Mouse (Mus musculus): ENCODE results near the gene Fam166b. TPM values are rescaled to one million over a fixed set of nuclear protein-coding genes. Genes with fewer than 3 reads are reported as not detected.

The Fam166b gene
- total and polyA plus RNA-seq, 3 experiments, result 0.11 TPM; not detected in 2

DNA sequence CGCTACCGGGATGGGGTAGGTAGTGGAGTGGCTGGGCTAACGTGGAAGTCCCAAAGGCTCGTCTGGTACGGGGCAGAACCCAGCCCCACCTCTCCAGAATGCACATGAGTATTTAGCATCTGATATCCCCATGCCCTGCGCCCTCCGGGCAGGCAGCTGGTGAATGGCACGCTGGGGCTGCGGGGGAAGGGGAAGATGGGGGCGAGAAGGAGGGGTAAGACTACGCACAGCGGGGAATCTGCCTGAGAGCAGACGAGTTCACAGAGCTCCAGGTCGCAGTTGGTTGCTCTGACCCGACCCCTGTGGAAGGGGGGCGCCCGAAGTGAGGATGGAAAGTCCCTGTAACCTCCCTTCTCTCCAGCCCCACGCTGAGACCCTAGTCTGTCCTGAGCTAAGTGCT is 24.5 kb upstream of the Fam166b start:
- DNase-seq (ENCODE audit: low spot score), result no peak
- no peak for ATAC-seq (ENCODE audit: extremely low read depth, insufficient number of reproducible peaks, low FRiP score, poor library complexity, severe bottlenecking)
- H3K4me3 ChIP-seq (ENCODE audit: low read depth, low read length), result no peak overlapping the region
- TF ChIP-seq TAL1 (conservative IDR thresholded peaks at IDR 0.05; ENCODE audit: low read depth, low read length) (no peak), POLR2AphosphoS5 (IDR thresholded peaks at IDR 0.05; ENCODE audit: insufficient replicate concordance, low read depth, low read length) (no peak), CTCF (IDR thresholded peaks at IDR 0.05; ENCODE audit: low read depth, low read length) (no peak), GATA1 (IDR thresholded peaks at IDR 0.05; ENCODE audit: borderline replicate concordance, low read length) (no peak), GATA2 (IDR thresholded peaks at IDR 0.05; ENCODE audit: borderline replicate concordance, low read depth, low read length) (no peak)
- peaks cover 2% of the 10 kb centered on the region for H3K36me3 ChIP-seq (replicated peaks)
- peaks cover 55% of the 10 kb centered on the region for H3K27me3 ChIP-seq (ENCODE audit: insufficient read depth, low read length)
- H3K4me1 ChIP-seq (ENCODE audit: insufficient read depth, low read depth, low read length), result peaks cover 31% of the 10 kb centered on the region
- H3K9me3 ChIP-seq (replicated peaks), result no peaks in the 10 kb centered on the region

DNA sequence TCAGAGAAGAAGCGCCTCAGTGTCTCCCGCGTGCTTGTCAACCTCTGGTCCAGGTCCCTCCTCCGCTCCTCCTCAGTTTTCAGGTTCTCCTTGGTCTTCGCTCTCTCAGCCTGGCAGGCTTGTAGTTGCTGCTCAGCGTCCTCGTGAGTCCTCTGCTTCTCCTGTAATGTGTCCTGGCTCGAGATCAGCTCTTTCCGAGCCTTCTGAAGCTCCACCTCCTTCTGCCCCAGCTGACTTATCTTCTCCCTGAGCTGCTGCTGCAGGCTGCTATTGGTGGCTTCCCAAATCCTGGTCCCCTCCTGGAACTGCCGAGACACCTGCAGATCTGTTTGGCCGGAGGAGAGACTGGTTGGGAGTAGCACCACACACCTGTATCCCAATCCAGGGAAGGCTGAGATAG is 23.4 kb upstream of the Fam166b start:
- no peak for TF ChIP-seq GATA2 (IDR thresholded peaks at IDR 0.05; ENCODE audit: borderline replicate concordance, low read depth, low read length)
- no peak for TF ChIP-seq CTCF (IDR thresholded peaks at IDR 0.05; ENCODE audit: low read depth, low read length)
- TF ChIP-seq TAL1 (conservative IDR thresholded peaks at IDR 0.05; ENCODE audit: low read depth, low read length), result no peak
- no peak for TF ChIP-seq GATA1 (IDR thresholded peaks at IDR 0.05; ENCODE audit: borderline replicate concordance, low read length)
- no peak for TF ChIP-seq POLR2AphosphoS5 (IDR thresholded peaks at IDR 0.05; ENCODE audit: insufficient replicate concordance, low read depth, low read length)
- H3K4me3 ChIP-seq (ENCODE audit: low read depth, low read length), result no peak overlapping the region
- ATAC-seq (ENCODE audit: extremely low read depth, insufficient number of reproducible peaks, low FRiP score, poor library complexity, severe bottlenecking), result no peak
- DNase-seq (ENCODE audit: low spot score), result no peak
- no peaks in the 10 kb centered on the region for H3K9me3 ChIP-seq (replicated peaks)
- peaks cover 31% of the 10 kb centered on the region for H3K4me1 ChIP-seq (ENCODE audit: insufficient read depth, low read depth, low read length)
- H3K27me3 ChIP-seq (ENCODE audit: insufficient read depth, low read length), result peaks cover 49% of the 10 kb centered on the region
- H3K36me3 ChIP-seq (replicated peaks), result peaks cover 13% of the 10 kb centered on the region

GRCm38 (mm10) chr4:43448554-43448953 is 19.6 kb upstream of the Fam166b start:
- H3K27me3 ChIP-seq (ENCODE audit: insufficient read depth, low read length), result peaks cover 26% of the 10 kb centered on the region
- H3K36me3 ChIP-seq (replicated peaks), result peaks cover 42% of the 10 kb centered on the region
- TF ChIP-seq TAL1 (conservative IDR thresholded peaks at IDR 0.05; ENCODE audit: low read depth, low read length) (no peak), GATA2 (IDR thresholded peaks at IDR 0.05; ENCODE audit: borderline replicate concordance, low read depth, low read length) (no peak)
- DNase-seq (ENCODE audit: low spot score) (no peak), ATAC-seq (ENCODE audit: extremely low read depth, insufficient number of reproducible peaks, low FRiP score, poor library complexity, severe bottlenecking) (no peak)
- peaks cover 19% of the 10 kb centered on the region for H3K4me1 ChIP-seq (ENCODE audit: insufficient read depth, low read depth, low read length)
- no peaks in the 10 kb centered on the region for H3K9me3 ChIP-seq (replicated peaks)
- H3K4me3 ChIP-seq (ENCODE audit: low read depth, low read length), result no peak overlapping the region

GRCm38 (mm10) chr4:43447251-43447650 is 18.3 kb upstream of the Fam166b start:
- TF ChIP-seq POLR2AphosphoS5 (IDR thresholded peaks at IDR 0.05; ENCODE audit: insufficient replicate concordance, low read depth, low read length) (no peak), GATA2 (IDR thresholded peaks at IDR 0.05; ENCODE audit: borderline replicate concordance, low read depth, low read length) (no peak), TAL1 (conservative IDR thresholded peaks at IDR 0.05; ENCODE audit: low read depth, low read length) (no peak), CTCF (IDR thresholded peaks at IDR 0.05; ENCODE audit: low read depth, low read length) (no peak), GATA1 (IDR thresholded peaks at IDR 0.05; ENCODE audit: borderline replicate concordance, low read length) (no peak)
- H3K36me3 ChIP-seq (replicated peaks), result peaks cover 42% of the 10 kb centered on the region

DNA sequence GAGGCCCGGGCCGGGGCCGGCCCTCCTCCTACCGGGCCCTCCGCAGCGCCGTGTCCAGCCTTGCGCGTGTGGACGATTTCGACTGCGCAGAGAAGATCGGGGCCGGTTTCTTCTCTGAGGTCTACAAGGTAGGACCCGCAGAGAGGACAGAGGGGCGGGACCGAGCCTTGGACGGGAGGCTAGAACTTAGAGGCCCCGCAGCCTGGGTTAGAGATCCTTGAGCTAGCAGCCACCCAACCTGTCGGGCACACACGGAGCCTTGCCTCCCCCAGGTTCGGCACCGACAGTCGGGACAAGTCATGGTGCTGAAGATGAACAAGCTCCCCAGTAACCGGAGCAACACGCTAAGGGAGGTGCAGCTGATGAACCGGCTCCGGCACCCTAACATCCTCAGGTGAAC is 14.6 kb upstream of the Fam166b start:
- H3K4me3 ChIP-seq (ENCODE audit: low read depth, low read length), result peak overlapping the region; percentile 83
- H3K4me1 ChIP-seq (ENCODE audit: insufficient read depth, low read depth, low read length), result peaks cover 26% of the 10 kb centered on the region
- TF ChIP-seq CTCF (IDR thresholded peaks at IDR 0.05; ENCODE audit: low read depth, low read length) (no peak), GATA1 (IDR thresholded peaks at IDR 0.05; ENCODE audit: borderline replicate concordance, low read length) (no peak), GATA2 (IDR thresholded peaks at IDR 0.05; ENCODE audit: borderline replicate concordance, low read depth, low read length) (no peak), TAL1 (conservative IDR thresholded peaks at IDR 0.05; ENCODE audit: low read depth, low read length) (no peak)
- ATAC-seq (ENCODE audit: extremely low read depth, insufficient number of reproducible peaks, low FRiP score, poor library complexity, severe bottlenecking) (no peak), DNase-seq (ENCODE audit: low spot score) (no peak)
- no peaks in the 10 kb centered on the region for H3K9me3 ChIP-seq (replicated peaks)
- peaks cover 7% of the 10 kb centered on the region for H3K27me3 ChIP-seq (ENCODE audit: insufficient read depth, low read length)
- H3K36me3 ChIP-seq (replicated peaks), result peaks cover 41% of the 10 kb centered on the region

More at GRCm38 (mm10) chr4:43447251-43447650, 18.3 kb upstream of the Fam166b start:
- Histone ChIP-seq H3K4me3 (ENCODE audit: low read depth, low read length) (no peak overlapping the region), H3K4me1 (ENCODE audit: insufficient read depth, low read depth, low read length) (peaks cover 17% of the 10 kb centered on the region), H3K27me3 (ENCODE audit: insufficient read depth, low read length) (peaks cover 13% of the 10 kb centered on the region), H3K9me3 (replicated peaks) (no peaks in the 10 kb centered on the region)
- ATAC-seq (ENCODE audit: extremely low read depth, insufficient number of reproducible peaks, low FRiP score, poor library complexity, severe bottlenecking) (no peak), DNase-seq (ENCODE audit: low spot score) (no peak)

- peak overlapping the region; percentile 83 for H3K4me3 ChIP-seq (ENCODE audit: low read depth, low read length)
- ATAC-seq (ENCODE audit: extremely low read depth, insufficient number of reproducible peaks, low FRiP score, poor library complexity, severe bottlenecking), result no peak
These were observed 13.8 kb upstream of the Fam166b start for GRCm38 (mm10) chr4:43442456-43443361.

More at GRCm38 (mm10) chr4:43442456-43443361, 13.8 kb upstream of the Fam166b start:
- Histone ChIP-seq H3K27me3 (ENCODE audit: insufficient read depth, low read length) (peaks cover 9% of the 10 kb centered on the region), H3K36me3 (replicated peaks) (peaks cover 34% of the 10 kb centered on the region), H3K4me1 (ENCODE audit: insufficient read depth, low read depth, low read length) (peaks cover 26% of the 10 kb centered on the region), H3K9me3 (replicated peaks) (no peaks in the 10 kb centered on the region)
- peak; percentile 86 for DNase-seq (ENCODE audit: low spot score)
- TF ChIP-seq CTCF (IDR thresholded peaks at IDR 0.05; ENCODE audit: low read depth, low read length), result no peak
- TF ChIP-seq TAL1 (conservative IDR thresholded peaks at IDR 0.05; ENCODE audit: low read depth, low read length), result no peak
- TF ChIP-seq GATA1 (IDR thresholded peaks at IDR 0.05; ENCODE audit: borderline replicate concordance, low read length), result no peak
- no peak for TF ChIP-seq GATA2 (IDR thresholded peaks at IDR 0.05; ENCODE audit: borderline replicate concordance, low read depth, low read length)
- no peak for TF ChIP-seq POLR2AphosphoS5 (IDR thresholded peaks at IDR 0.05; ENCODE audit: insufficient replicate concordance, low read depth, low read length)
